Mouse (Mus musculus): Measurements from ENCODE around the gene Napsa. TPM values are rescaled to one million over a fixed set of nuclear protein-coding genes. Genes with fewer than 3 reads are reported as not detected.
A peak's percentile ranks its signal among the peaks of the same experiment; 100 is the strongest.

The Napsa gene
- polyA plus RNA-seq, 1 experiment from 2014 or later, result 1.1 TPM

DNA sequence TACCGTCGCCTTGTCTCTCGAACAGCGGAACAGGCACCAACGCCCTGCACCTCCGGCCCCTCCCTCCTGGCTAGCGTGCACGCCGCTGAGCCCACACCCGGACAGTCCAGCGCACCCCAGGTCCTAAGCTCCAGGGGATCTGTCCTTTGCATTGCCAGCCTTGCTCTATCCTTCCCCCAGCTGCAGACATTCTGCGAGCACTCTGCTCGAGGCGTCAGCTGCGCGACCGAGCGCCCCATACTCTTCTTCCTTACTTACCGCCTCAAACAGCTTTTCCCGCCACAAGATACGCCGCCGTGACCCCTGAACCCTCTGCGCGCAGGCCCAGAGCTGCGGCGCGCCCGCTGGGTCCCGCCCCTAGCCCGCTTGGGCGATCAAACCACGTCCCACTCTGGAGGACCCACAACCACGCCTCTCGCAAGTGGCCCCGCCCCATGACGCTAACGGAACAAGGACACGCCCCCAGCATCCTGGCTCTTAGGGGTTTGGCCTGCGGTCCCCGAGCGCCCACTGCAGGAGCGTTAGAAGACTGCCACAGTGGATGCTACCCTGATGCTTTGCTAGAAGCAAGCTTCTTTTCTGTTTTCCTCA, 23.6 kb upstream of the Napsa start, which contains the start of gene Pold1:
Gene Pold1, minus strand, starts transcription at position 353 of the 591 bp plus-strand sequence.
- peak; percentile 90 for ATAC-seq (ENCODE audit: low FRiP score, low TSS enrichment)
- no peaks in the 10 kb centered on the region for H3K9me3 ChIP-seq (ENCODE audit: control insufficient read depth, low read length)
- H3K27me3 ChIP-seq (ENCODE audit: control insufficient read depth, insufficient read depth, low read length), result no peaks in the 10 kb centered on the region
- WGBS, result 0% methylated on average over 43 of the region's 43 CpGs
- H3K9ac ChIP-seq (replicated peaks; ENCODE audit: low read length), result peak within 1 kb of the TSS; percentile 45
- peak; percentile 99 for DNase-seq
- H3K27ac ChIP-seq (replicated peaks; ENCODE audit: low read depth, low read length), result peak within 1 kb of the TSS; percentile 49; the same call in 1 of the 2 replicates
- H3K4me2 ChIP-seq (ENCODE audit: low read length), result peak within 1 kb of the TSS; percentile 95
- H3K4me1 ChIP-seq (ENCODE audit: control insufficient read depth, insufficient read depth, low read length), result peaks cover 16% of the 10 kb centered on the region
- peak within 1 kb of the TSS; percentile 56 for H3K4me3 ChIP-seq (replicated peaks; ENCODE audit: low read depth, low read length)
- peaks cover 28% of the 10 kb centered on the region for H3K36me3 ChIP-seq (ENCODE audit: control insufficient read depth, insufficient read depth, low read length)

- Histone ChIP-seq H3K4me2 (ENCODE audit: low read length) (no peak overlapping the region), H3K4me1 (ENCODE audit: control insufficient read depth, insufficient read depth, low read length) (peaks cover 16% of the 10 kb centered on the region), H3K27me3 (ENCODE audit: control insufficient read depth, insufficient read depth, low read length) (no peaks in the 10 kb centered on the region), H3K36me3 (ENCODE audit: control insufficient read depth, insufficient read depth, low read length) (peaks cover 28% of the 10 kb centered on the region), H3K9ac (replicated peaks; ENCODE audit: low read length) (no peak overlapping the region), H3K4me3 (replicated peaks; ENCODE audit: low read depth, low read length) (no peak overlapping the region), H3K27ac (replicated peaks; ENCODE audit: low read depth, low read length) (no peak overlapping the region), H3K9me3 (ENCODE audit: control insufficient read depth, low read length) (no peaks in the 10 kb centered on the region)
- ATAC-seq (ENCODE audit: low FRiP score, low TSS enrichment), result no peak
- DNase-seq, result no peak
- WGBS, result 96% methylated on average over 23 of the region's 23 CpGs
Measured at GRCm38 (mm10) chr7:44549621-44550408, 22.4 kb upstream of the Napsa start.

DNA sequence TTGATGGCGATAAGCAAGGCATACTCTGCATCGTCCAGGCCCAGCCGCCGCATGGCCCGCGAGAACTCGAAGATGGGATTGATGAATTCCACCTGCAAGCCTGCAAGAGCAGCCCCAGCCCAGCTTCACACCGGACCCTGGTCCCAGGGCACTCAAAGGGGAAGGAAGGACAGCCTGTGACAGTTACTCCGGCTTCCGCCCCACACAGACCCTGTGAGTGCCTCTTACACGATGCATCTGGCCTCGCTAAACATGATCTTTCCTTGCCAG, 21.8 kb upstream of the Napsa start:
- DNase-seq (no peak), ATAC-seq (ENCODE audit: low FRiP score, low TSS enrichment) (no peak)
- Histone ChIP-seq H3K9me3 (ENCODE audit: control insufficient read depth, low read length) (no peaks in the 10 kb centered on the region), H3K4me3 (replicated peaks; ENCODE audit: low read depth, low read length) (no peak overlapping the region), H3K36me3 (ENCODE audit: control insufficient read depth, insufficient read depth, low read length) (peaks cover 28% of the 10 kb centered on the region), H3K27me3 (ENCODE audit: control insufficient read depth, insufficient read depth, low read length) (no peaks in the 10 kb centered on the region), H3K9ac (replicated peaks; ENCODE audit: low read length) (no peak overlapping the region), H3K4me1 (ENCODE audit: control insufficient read depth, insufficient read depth, low read length) (peaks cover 16% of the 10 kb centered on the region), H3K4me2 (ENCODE audit: low read length) (no peak overlapping the region), H3K27ac (replicated peaks; ENCODE audit: low read depth, low read length) (no peak overlapping the region)
- WGBS, result 98% methylated on average over 12 of the region's 12 CpGs

DNA sequence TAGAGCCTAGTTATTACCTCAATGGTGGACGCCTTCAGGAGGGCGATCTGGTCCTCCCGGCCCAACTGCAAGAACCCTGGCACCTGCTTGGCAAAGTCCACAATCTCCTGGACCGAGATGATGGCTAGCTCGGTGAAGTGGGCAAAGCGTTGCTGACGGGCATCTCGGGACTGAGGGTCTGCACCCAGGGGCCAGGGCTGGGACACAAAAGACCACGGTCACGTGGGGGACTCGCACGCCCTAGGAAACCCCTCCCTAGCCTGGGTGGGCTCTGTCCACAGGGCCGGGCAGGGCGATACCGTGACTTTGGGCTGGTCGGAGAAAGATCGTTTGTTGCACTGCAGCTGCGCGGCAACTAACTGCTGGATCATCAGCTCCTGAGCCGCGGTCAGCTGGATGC, 20.9 kb upstream of the Napsa start:
- DNase-seq (no peak), ATAC-seq (ENCODE audit: low FRiP score, low TSS enrichment) (no peak)
- Histone ChIP-seq H3K36me3 (ENCODE audit: control insufficient read depth, insufficient read depth, low read length) (peaks cover 28% of the 10 kb centered on the region), H3K4me2 (ENCODE audit: low read length) (no peak overlapping the region), H3K4me1 (ENCODE audit: control insufficient read depth, insufficient read depth, low read length) (peaks cover 16% of the 10 kb centered on the region), H3K9me3 (ENCODE audit: control insufficient read depth, low read length) (no peaks in the 10 kb centered on the region), H3K4me3 (replicated peaks; ENCODE audit: low read depth, low read length) (no peak overlapping the region), H3K27me3 (ENCODE audit: control insufficient read depth, insufficient read depth, low read length) (no peaks in the 10 kb centered on the region), H3K9ac (replicated peaks; ENCODE audit: low read length) (no peak overlapping the region), H3K27ac (replicated peaks; ENCODE audit: low read depth, low read length) (no peak overlapping the region)
- WGBS, result 94% methylated on average over 21 of the region's 21 CpGs

DNA sequence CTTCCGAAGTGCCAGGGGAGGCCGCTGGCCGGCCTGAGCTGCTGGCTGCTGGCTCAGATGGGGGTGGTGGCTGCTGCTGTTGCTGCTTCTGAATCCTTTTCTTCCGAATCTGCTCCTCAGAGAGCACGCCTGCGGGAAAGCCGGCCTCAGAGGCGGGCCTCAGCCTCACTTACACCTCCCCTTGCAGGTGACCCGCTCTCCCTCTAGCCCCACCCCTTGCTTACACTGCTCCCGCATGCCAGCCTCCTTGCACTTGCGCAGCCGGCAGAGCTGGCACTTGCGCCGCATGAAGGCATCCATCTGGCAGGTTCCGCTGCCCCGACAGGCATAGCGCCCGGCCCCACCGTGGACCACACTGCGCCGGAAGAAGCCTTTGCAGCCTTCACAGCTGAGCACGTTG, 20.4 kb upstream of the Napsa start:
- no peak overlapping the region for H3K27ac ChIP-seq (replicated peaks; ENCODE audit: low read depth, low read length)
- H3K36me3 ChIP-seq (ENCODE audit: control insufficient read depth, insufficient read depth, low read length), result peaks cover 28% of the 10 kb centered on the region
- WGBS, result 88% methylated on average over 22 of the region's 22 CpGs
- no peaks in the 10 kb centered on the region for H3K9me3 ChIP-seq (ENCODE audit: control insufficient read depth, low read length)
- DNase-seq (no peak), ATAC-seq (ENCODE audit: low FRiP score, low TSS enrichment) (no peak)
- no peak overlapping the region for H3K4me2 ChIP-seq (ENCODE audit: low read length)
- no peak overlapping the region for H3K9ac ChIP-seq (replicated peaks; ENCODE audit: low read length)
- H3K27me3 ChIP-seq (ENCODE audit: control insufficient read depth, insufficient read depth, low read length), result no peaks in the 10 kb centered on the region; the same call in 1 of the 2 replicates
- H3K4me1 ChIP-seq (ENCODE audit: control insufficient read depth, insufficient read depth, low read length), result peaks cover 16% of the 10 kb centered on the region
- H3K4me3 ChIP-seq (replicated peaks; ENCODE audit: low read depth, low read length), result no peak overlapping the region

GRCm38 (mm10) chr7:44552141-44552908, 19.9 kb upstream of the Napsa start:
- ATAC-seq (ENCODE audit: low FRiP score, low TSS enrichment) (no peak), DNase-seq (no peak)
- Histone ChIP-seq H3K36me3 (ENCODE audit: control insufficient read depth, insufficient read depth, low read length) (peaks cover 28% of the 10 kb centered on the region), H3K4me3 (replicated peaks; ENCODE audit: low read depth, low read length) (peak overlapping the region; percentile 80), H3K27me3 (ENCODE audit: control insufficient read depth, insufficient read depth, low read length) (no peaks in the 10 kb centered on the region; the same call in 1 of the 2 replicates), H3K9ac (replicated peaks; ENCODE audit: low read length) (no peak overlapping the region), H3K4me2 (ENCODE audit: low read length) (peak overlapping the region; percentile 78), H3K9me3 (ENCODE audit: control insufficient read depth, low read length) (no peaks in the 10 kb centered on the region), H3K27ac (replicated peaks; ENCODE audit: low read depth, low read length) (no peak overlapping the region), H3K4me1 (ENCODE audit: control insufficient read depth, insufficient read depth, low read length) (peaks cover 16% of the 10 kb centered on the region)
- 86% methylated on average over 28 of the region's 31 CpGs for WGBS

DNA sequence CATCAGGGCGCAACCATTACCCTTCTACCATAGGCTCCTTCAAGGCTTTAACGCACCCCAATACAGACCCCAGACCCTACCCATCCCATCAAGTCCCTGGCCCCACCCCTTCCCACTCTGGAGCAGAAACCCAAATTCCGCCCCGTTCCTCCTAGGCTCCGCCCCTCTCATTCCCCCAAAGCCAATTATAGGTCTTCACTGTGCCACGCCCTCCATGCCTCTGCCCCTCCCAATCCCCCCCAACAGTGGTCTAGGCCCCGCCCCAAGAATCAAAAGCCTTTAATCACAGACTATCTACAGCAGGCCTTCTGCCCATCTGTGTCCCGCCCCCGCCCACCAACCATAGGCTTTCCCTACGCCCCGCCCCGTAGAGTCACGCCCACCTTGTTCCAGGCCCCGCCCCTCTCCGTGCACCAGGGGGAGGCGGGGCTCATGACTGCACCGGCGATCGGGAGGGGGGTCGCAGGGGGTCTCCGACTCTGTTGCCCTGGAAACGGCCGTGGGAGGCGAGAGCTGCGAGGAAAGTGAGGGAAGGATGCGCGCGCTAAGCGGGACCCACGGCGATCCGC, 18.9 kb upstream of the Napsa start:
- peak overlapping the region; percentile 83 for H3K27ac ChIP-seq (replicated peaks; ENCODE audit: low read depth, low read length)
- H3K9ac ChIP-seq (replicated peaks; ENCODE audit: low read length), result peak overlapping the region; percentile 39; the same call in 1 of the 2 replicates
- peak overlapping the region; percentile 80 for H3K4me3 ChIP-seq (replicated peaks; ENCODE audit: low read depth, low read length)
- peaks cover 28% of the 10 kb centered on the region for H3K36me3 ChIP-seq (ENCODE audit: control insufficient read depth, insufficient read depth, low read length)
- H3K9me3 ChIP-seq (ENCODE audit: control insufficient read depth, low read length), result no peaks in the 10 kb centered on the region
- 1% methylated on average over 31 of the region's 32 CpGs for WGBS
- H3K4me2 ChIP-seq (ENCODE audit: low read length), result peak overlapping the region; percentile 78
- peaks cover 8% of the 10 kb centered on the region; the same call in 1 of the 2 replicates for H3K4me1 ChIP-seq (ENCODE audit: control insufficient read depth, insufficient read depth, low read length)
- DNase-seq (peak; percentile 86), ATAC-seq (ENCODE audit: low FRiP score, low TSS enrichment) (peak; percentile 76)
- no peaks in the 10 kb centered on the region; the same call in 1 of the 2 replicates for H3K27me3 ChIP-seq (ENCODE audit: control insufficient read depth, insufficient read depth, low read length)

GRCm38 (mm10) chr7:44553826-44554225, 18.4 kb upstream of the Napsa start, which contains the start of gene Nr1h2:
Gene Nr1h2 (minus strand): TSS chr7:44553951.
- DNase-seq (peak; percentile 98), ATAC-seq (ENCODE audit: low FRiP score, low TSS enrichment) (peak; percentile 84)
- H3K4me1 ChIP-seq (ENCODE audit: control insufficient read depth, insufficient read depth, low read length), result peaks cover 8% of the 10 kb centered on the region; the same call in 1 of the 2 replicates
- no peaks in the 10 kb centered on the region; the same call in 1 of the 2 replicates for H3K27me3 ChIP-seq (ENCODE audit: control insufficient read depth, insufficient read depth, low read length)
- no peaks in the 10 kb centered on the region for H3K9me3 ChIP-seq (ENCODE audit: control insufficient read depth, low read length)
- H3K27ac ChIP-seq (replicated peaks; ENCODE audit: low read depth, low read length), result peak within 1 kb of the TSS; percentile 83
- under 1% methylated on average over 22 of the region's 22 CpGs for WGBS
- peaks cover 28% of the 10 kb centered on the region for H3K36me3 ChIP-seq (ENCODE audit: control insufficient read depth, insufficient read depth, low read length)
- H3K4me2 ChIP-seq (ENCODE audit: low read length), result peak within 1 kb of the TSS; percentile 78
- H3K4me3 ChIP-seq (replicated peaks; ENCODE audit: low read depth, low read length), result peak within 1 kb of the TSS; percentile 80
- H3K9ac ChIP-seq (replicated peaks; ENCODE audit: low read length), result peak within 1 kb of the TSS; percentile 39; the same call in 1 of the 2 replicates

Measured in midbrain, embryonic 14.5 days (tissue).